Mouse (Mus musculus): ENCODE data around the gene Snph. TPM values are rescaled to one million over a fixed set of nuclear protein-coding genes. Genes with fewer than 3 reads are reported as not detected.

Snph gene
- 100 to 1,000 TPM; 303 to 326 TPM for total RNA-seq (2021)
- long read RNA-seq, experiment 1, full-length matches to known transcripts = 33 of 162 reads
- long read RNA-seq, experiment 1, partial matches to known transcripts = 25 of 162 reads
- long read RNA-seq, experiment 1, other reads (novel, unspliced or antisense) = 104 of 162 reads
- long read RNA-seq, experiment 2, full-length matches to known transcripts = 15 of 153 reads
- long read RNA-seq, experiment 2, partial matches to known transcripts = 35 of 153 reads
- long read RNA-seq, experiment 2, other reads (novel, unspliced or antisense) = 103 of 153 reads

- DNase-seq (ENCODE audit: low spot score in 2 of 2) = peak; percentile 73 to 77
Observed at GRCm38 (mm10) chr2:151632159-151632814, at the start of gene Snph. Gene Snph, minus strand, starts transcription at chr2:151632593.

GRCm38 (mm10) chr2:151676234-151676633, 43.8 kb upstream of the Snph start:
- DNase-seq (ENCODE audit: low spot score in 2 of 2) = no peak

- no peak for DNase-seq (ENCODE audit: low spot score in 2 of 2)
Observed at GRCm38 (mm10) chr2:151670968-151671329, 38.6 kb upstream of the Snph start.

- DNase-seq (ENCODE audit: low spot score in 2 of 2) = no peak
Observed at GRCm38 (mm10) chr2:151670026-151670967, 37.9 kb upstream of the Snph start.

- no peak for DNase-seq (ENCODE audit: low spot score in 2 of 2)
Observed at GRCm38 (mm10) chr2:151668433-151668832, 36.0 kb upstream of the Snph start, which contains the start of gene Rad21l. Gene Rad21l, minus strand, starts transcription at chr2:151668533.

GRCm38 (mm10) chr2:151652053-151652452, 19.7 kb upstream of the Snph start:
- no peak for DNase-seq (ENCODE audit: low spot score in 2 of 2)

GRCm38 (mm10) chr2:151636015-151636402, 3.6 kb upstream of the Snph start:
- DNase-seq (ENCODE audit: low spot score in 2 of 2) = no peak

GRCm38 (mm10) chr2:151635362-151636014, 3.1 kb upstream of the Snph start:
- DNase-seq (ENCODE audit: low spot score in 2 of 2) = peak in 1 of 2 experiments; percentile 44

GRCm38 (mm10) chr2:151634903-151635302, 2.5 kb upstream of the Snph start:
- DNase-seq (ENCODE audit: low spot score in 2 of 2) = peak in 1 of 2 experiments; percentile 53

- no peak for DNase-seq (ENCODE audit: low spot score in 2 of 2)
Observed at GRCm38 (mm10) chr2:151632982-151633381, 589 bp upstream of the Snph start.

GRCm38 (mm10) chr2:151631406-151632158, 811 bp downstream of the Snph start:
- peak in 1 of 2 experiments; percentile 34 for DNase-seq (ENCODE audit: low spot score in 2 of 2)

GRCm38 (mm10) chr2:151629310-151629709, 3.1 kb downstream of the Snph start:
- DNase-seq (ENCODE audit: low spot score in 2 of 2) = peak in 1 of 2 experiments; percentile 11

- DNase-seq (ENCODE audit: low spot score in 2 of 2) = peak in 1 of 2 experiments; percentile 13
Observed at GRCm38 (mm10) chr2:151628011-151628410, 4.4 kb downstream of the Snph start.

GRCm38 (mm10) chr2:151626296-151626695, 6.1 kb downstream of the Snph start:
- no peak for DNase-seq (ENCODE audit: low spot score in 2 of 2)

GRCm38 (mm10) chr2:151623776-151624175, 8.6 kb downstream of the Snph start:
- no peak for DNase-seq (ENCODE audit: low spot score in 2 of 2)

- peak in 1 of 2 experiments; percentile 61 for DNase-seq (ENCODE audit: low spot score in 2 of 2)
Observed at GRCm38 (mm10) chr2:151616551-151617329, 15.7 kb downstream of the Snph start.

GRCm38 (mm10) chr2:151615779-151616178, 16.6 kb downstream of the Snph start:
- DNase-seq (ENCODE audit: low spot score in 2 of 2) = peak in 1 of 2 experiments; percentile 66

GRCm38 (mm10) chr2:151609974-151610373, 22.4 kb downstream of the Snph start:
- DNase-seq (ENCODE audit: low spot score in 2 of 2) = no peak

GRCm38 (mm10) chr2:151608435-151608834, 24.0 kb downstream of the Snph start:
- no peak for DNase-seq (ENCODE audit: low spot score in 2 of 2)

Data from layer of hippocampus, postnatal 14 days (tissue).